Mouse (Mus musculus): Measurements from ENCODE around the gene Fbln2. TPM values are rescaled to one million over a fixed set of nuclear protein-coding genes. Genes with fewer than 3 reads are reported as not detected.

Fbln2 gene
- total and polyA plus RNA-seq, 3 experiments: 0.81 TPM; not detected in 2

DNA sequence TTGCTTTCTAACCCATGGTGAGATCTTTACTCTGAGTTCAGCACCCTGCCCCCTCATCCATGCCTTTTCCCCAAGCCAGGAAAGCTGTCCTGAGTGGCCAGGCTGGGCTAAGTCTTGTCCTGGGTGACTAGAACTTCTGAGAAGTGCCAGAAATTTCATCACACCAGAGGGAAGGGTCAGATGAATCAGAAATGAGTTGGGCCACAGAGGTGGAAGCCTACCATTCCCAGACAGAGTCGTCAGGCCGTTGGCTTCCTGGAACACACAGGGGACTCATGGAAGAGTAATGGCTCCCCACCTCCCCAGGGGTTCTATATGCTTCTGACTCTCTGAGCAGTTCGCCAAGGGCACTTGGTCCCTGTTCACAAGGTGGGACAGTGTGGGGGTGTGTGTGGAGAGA is 4.8 kb upstream of the Fbln2 start:
- Histone ChIP-seq H3K36me3 (replicated peaks in 1 of 2; ENCODE audit: control insufficient read depth in 1 of 2, insufficient read depth in 1 of 2, low read length in 1 of 2) (no peaks in the 10 kb centered on the region), H3K27me3 (replicated peaks) (peaks cover 93% of the 10 kb centered on the region), H3K27ac (ENCODE audit: insufficient read depth, low read depth) (no peak overlapping the region), H3K4me2 (ENCODE audit: insufficient read depth, low read depth, poor library complexity, severe bottlenecking) (no peak overlapping the region), H3K4me1 (ENCODE audit: control insufficient read depth in 1 of 2, insufficient read depth in 2 of 2) (no peaks in the 10 kb centered on the region), H3K79me2 (replicated peaks; ENCODE audit: control insufficient read depth, extremely low read depth, insufficient read depth, poor library complexity, severe bottlenecking) (no peaks in the 10 kb centered on the region), H3K9ac (ENCODE audit: insufficient read depth, low read depth) (no peak overlapping the region), H3K9me3 (replicated peaks; ENCODE audit: low read length) (no peaks in the 10 kb centered on the region), H3K4me3 (replicated peaks in 1 of 3; ENCODE audit: low read depth in 2 of 3, low read length in 2 of 3, poor library complexity in 1 of 3) (no peak overlapping the region)
- TF ChIP-seq ELF1 (IDR thresholded peaks at IDR 0.05; ENCODE audit: low read depth, low read length): no peak
- TF ChIP-seq BHLHE40 (IDR thresholded peaks at IDR 0.05; ENCODE audit: low read depth, low read length): no peak
- dilution Hi-C loops (cut with MboI; ENCODE audit: extremely low pct_ligation_motif_present, extremely low pct_unique_long_range_greater_than_20kb, low sequenced_read_pairs) (no loop called here), in situ Hi-C loops (cut with MboI; ENCODE audit: low pct_ligation_motif_present, low pct_unique_long_range_greater_than_20kb, low sequenced_read_pairs) (no loop called here)
- no peak for DNase-seq (ENCODE audit: extremely low read depth)

DNA sequence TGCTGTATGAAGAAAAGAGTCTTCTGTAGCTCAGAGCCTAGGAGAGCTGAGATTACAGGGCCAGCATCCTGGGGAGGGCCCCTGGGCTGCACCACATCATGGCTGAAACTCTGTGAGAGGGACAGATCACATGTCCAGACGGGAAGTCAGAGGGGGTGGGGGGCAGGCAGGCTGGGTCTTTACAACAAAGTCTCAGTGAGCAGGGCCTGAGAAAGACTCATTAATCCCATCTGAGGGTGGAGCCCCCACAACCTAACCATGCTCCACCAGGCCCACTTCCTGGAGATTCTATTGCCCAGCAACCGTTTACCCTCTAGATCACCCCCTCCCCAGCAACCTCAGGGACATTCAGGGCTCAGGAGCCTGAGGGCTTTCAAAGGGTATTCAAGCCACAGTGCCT is 2.5 kb upstream of the Fbln2 start:
- in situ Hi-C loops (cut with MboI; ENCODE audit: low pct_ligation_motif_present, low pct_unique_long_range_greater_than_20kb, low sequenced_read_pairs): no loop called here
- DNase-seq (ENCODE audit: extremely low read depth): no peak
- no peaks in the 10 kb centered on the region for H3K79me2 ChIP-seq (replicated peaks; ENCODE audit: control insufficient read depth, extremely low read depth, insufficient read depth, poor library complexity, severe bottlenecking)
- no peaks in the 10 kb centered on the region for H3K9me3 ChIP-seq (replicated peaks; ENCODE audit: low read length)
- no peaks in the 10 kb centered on the region for H3K4me1 ChIP-seq (ENCODE audit: control insufficient read depth in 1 of 2, insufficient read depth in 2 of 2)
- dilution Hi-C loops (cut with MboI; ENCODE audit: extremely low pct_ligation_motif_present, extremely low pct_unique_long_range_greater_than_20kb, low sequenced_read_pairs): no loop called here
- no peak for TF ChIP-seq POLR2A (IDR thresholded peaks at IDR 0.05; ENCODE audit: low read depth, low read length)
- no peak for TF ChIP-seq MYC (IDR thresholded peaks at IDR 0.05; ENCODE audit: low read depth, low read length)
- TF ChIP-seq UBTF (IDR thresholded peaks at IDR 0.05; ENCODE audit: low read depth, low read length): no peak
- no peak for TF ChIP-seq TBP (conservative IDR thresholded peaks at IDR 0.05; ENCODE audit: low read depth, low read length)
- TF ChIP-seq MAFK (IDR thresholded peaks at IDR 0.05; ENCODE audit: insufficient replicate concordance, low read length): no peak
- no peak for TF ChIP-seq JUN (IDR thresholded peaks at IDR 0.05; ENCODE audit: insufficient read depth, low read depth, low read length)
- TF ChIP-seq BHLHE40 (IDR thresholded peaks at IDR 0.05; ENCODE audit: low read depth, low read length): no peak
- TF ChIP-seq ZC3H11A (IDR thresholded peaks at IDR 0.05; ENCODE audit: low read depth, low read length): no peak
- TF ChIP-seq MEF2A (IDR thresholded peaks at IDR 0.05; ENCODE audit: borderline replicate concordance, low read depth, low read length): no peak
- TF ChIP-seq SMC3 (IDR thresholded peaks at IDR 0.05; ENCODE audit: low read depth, low read length): no peak
- TF ChIP-seq SIN3A (IDR thresholded peaks at IDR 0.05; ENCODE audit: low read length): no peak
- no peak for TF ChIP-seq POLR2AphosphoS2 (IDR thresholded peaks at IDR 0.05; ENCODE audit: low read depth, low read length)
- TF ChIP-seq PAX5 (IDR thresholded peaks at IDR 0.05; ENCODE audit: low read length): no peak
- no peak for TF ChIP-seq KAT2A (IDR thresholded peaks at IDR 0.05; ENCODE audit: insufficient replicate concordance, low read length)
- TF ChIP-seq RCOR1 (conservative IDR thresholded peaks at IDR 0.05; ENCODE audit: low read depth, low read length): no peak
- no peak overlapping the region for H3K4me2 ChIP-seq (ENCODE audit: insufficient read depth, low read depth, poor library complexity, severe bottlenecking)
- no peaks in the 10 kb centered on the region for H3K36me3 ChIP-seq (replicated peaks in 1 of 2; ENCODE audit: control insufficient read depth in 1 of 2, insufficient read depth in 1 of 2, low read length in 1 of 2)
- peaks cover 94% of the 10 kb centered on the region for H3K27me3 ChIP-seq (replicated peaks)
- H3K4me3 ChIP-seq (replicated peaks in 1 of 3; ENCODE audit: low read depth in 2 of 3, low read length in 2 of 3, poor library complexity in 1 of 3): no peak overlapping the region
- no peak overlapping the region for H3K27ac ChIP-seq (ENCODE audit: insufficient read depth, low read depth)
- no peak overlapping the region for H3K9ac ChIP-seq (ENCODE audit: insufficient read depth, low read depth)

Measured in CH12.LX (cell line).